Mouse (Mus musculus) left cerebral cortex, postnatal 14 days (tissue): ENCODE measurements at regions not wholly inside any gene's neighbourhood (a gene's known extent, or its start where the extent isn't known, plus 50 kb on each side); places are given as distances from the start of the nearest gene placed in this dataset.

Experiments used
- DNase-seq, 2 experiments: peaks; one replicate each; pipeline ENCODE4 v3.0.0; 2021 to 2022; ENCODE audit warnings: low spot score in 2 of 2, mixed read lengths in 1 of 2
- intact Hi-C: fragments of 180-260 bp; cut with DNase I; formaldehyde crosslinking; loops from one replicate; pipeline ENCODE4 v1.15.1; 2025

- DNase-seq, result no peak
These were observed 119.2 kb upstream of the Lhx5 start for GRCm38 (mm10) chr5:120312299-120312698.

GRCm38 (mm10) chr5:120313984-120314383 lies 117.5 kb upstream of the Lhx5 start:
- no peak for DNase-seq
- intact Hi-C loops, result no loop called here

More at GRCm38 (mm10) chr5:120312299-120312698, 119.2 kb upstream of the Lhx5 start:
- intact Hi-C loops, result no loop called here

- intact Hi-C loops, result no loop called here
- no peak for DNase-seq
These were observed 116.4 kb upstream of the Lhx5 start for GRCm38 (mm10) chr5:120315116-120315515.

GRCm38 (mm10) chr5:120318951-120319350 lies 112.5 kb upstream of the Lhx5 start:
- no peak for DNase-seq
- intact Hi-C loops, result no loop called here

- intact Hi-C loops, result no loop called here
- DNase-seq, result no peak
These were observed 109.3 kb upstream of the Lhx5 start for GRCm38 (mm10) chr5:120322031-120322731.

GRCm38 (mm10) chr5:120322732-120323316 lies 108.7 kb upstream of the Lhx5 start:
- DNase-seq, result no peak
- intact Hi-C loops, result no loop called here

- intact Hi-C loops, result no loop called here
- DNase-seq, result no peak
These were observed 107.4 kb upstream of the Lhx5 start for GRCm38 (mm10) chr5:120324111-120324510.

- no peak for DNase-seq
- intact Hi-C loops, result no loop called here
These were observed 106.1 kb upstream of the Lhx5 start for GRCm38 (mm10) chr5:120325386-120325910.

GRCm38 (mm10) chr5:120332030-120332429 lies 99.5 kb upstream of the Lhx5 start:
- intact Hi-C loops, result no loop called here
- peak; percentile 39 to 70 for DNase-seq

GRCm38 (mm10) chr5:120339162-120339561 lies 92.3 kb upstream of the Lhx5 start:
- no peak for DNase-seq
- intact Hi-C loops, result no loop called here

- intact Hi-C loops, result no loop called here
- DNase-seq, result no peak
These were observed 90.7 kb upstream of the Lhx5 start for GRCm38 (mm10) chr5:120340696-120341231.

- DNase-seq, result no peak
- intact Hi-C loops, result no loop called here
These were observed 81.0 kb upstream of the Lhx5 start for GRCm38 (mm10) chr5:120350461-120350860.

- intact Hi-C loops, result no loop called here
These were observed 79.7 kb upstream of the Lhx5 start for GRCm38 (mm10) chr5:120351827-120352226.

GRCm38 (mm10) chr5:120353657-120354056 lies 77.8 kb upstream of the Lhx5 start:
- DNase-seq, result no peak
- intact Hi-C loops, result no loop called here

More at GRCm38 (mm10) chr5:120351827-120352226, 79.7 kb upstream of the Lhx5 start:
- no peak for DNase-seq

GRCm38 (mm10) chr5:120356950-120357349 lies 74.5 kb upstream of the Lhx5 start:
- peak; percentile 25 to 85 for DNase-seq
- intact Hi-C loops, result no loop called here

- intact Hi-C loops, result no loop called here
- no peak for DNase-seq
These were observed 73.3 kb upstream of the Lhx5 start for GRCm38 (mm10) chr5:120358084-120358690.

GRCm38 (mm10) chr5:120365950-120366467 lies 65.5 kb upstream of the Lhx5 start:
- peak; percentile 35 to 39 for DNase-seq
- intact Hi-C loops, result no loop called here

- intact Hi-C loops, result no loop called here
- DNase-seq, result no peak
These were observed 62.7 kb upstream of the Lhx5 start for GRCm38 (mm10) chr5:120368797-120369196.

- no peak for DNase-seq
- intact Hi-C loops, result no loop called here
These were observed 60.2 kb upstream of the Lhx5 start for GRCm38 (mm10) chr5:120371176-120371819.

- intact Hi-C loops, result no loop called here
- no peak for DNase-seq
These were observed 58.1 kb upstream of the Lhx5 start for GRCm38 (mm10) chr5:120373426-120373825.
